Mouse (Mus musculus) bone marrow macrophage, adult 2 months (primary cell): ENCODE results near the gene Map3k5.

Experiments
- CTCF ChIP-seq: IDR thresholded peaks from 2 replicates; pipeline ENCODE4 v1.5.1; 2012; ENCODE audit warnings: low read depth, mild to moderate bottlenecking, low read length, moderate library complexity
- POLR2A ChIP-seq: IDR thresholded peaks from 2 replicates; pipeline ENCODE4 v1.6.1; 2012; ENCODE audit warnings: mild to moderate bottlenecking, low read depth, low read length, borderline replicate concordance

- no peak for TF ChIP-seq CTCF
- no peak for TF ChIP-seq POLR2A
These were observed 207.1 kb downstream of the Map3k5 start for GRCm38 (mm10) chr10:20141376-20141775.
